Mouse (Mus musculus): Measurements from ENCODE around the gene Tmem145. TPM values are rescaled to one million over a fixed set of nuclear protein-coding genes. Genes with fewer than 3 reads are reported as not detected.
A peak's percentile ranks its signal among the peaks of the same experiment; 100 is the strongest.
"Not testable (repeated sequence)": the region's sequence is repeated elsewhere in the genome, so short reads cannot be mapped to it uniquely, and the experiment has no call there.

Tmem145 gene
- polyA plus RNA-seq, 1 experiment from 2014 or later: 14.1 TPM

DNA sequence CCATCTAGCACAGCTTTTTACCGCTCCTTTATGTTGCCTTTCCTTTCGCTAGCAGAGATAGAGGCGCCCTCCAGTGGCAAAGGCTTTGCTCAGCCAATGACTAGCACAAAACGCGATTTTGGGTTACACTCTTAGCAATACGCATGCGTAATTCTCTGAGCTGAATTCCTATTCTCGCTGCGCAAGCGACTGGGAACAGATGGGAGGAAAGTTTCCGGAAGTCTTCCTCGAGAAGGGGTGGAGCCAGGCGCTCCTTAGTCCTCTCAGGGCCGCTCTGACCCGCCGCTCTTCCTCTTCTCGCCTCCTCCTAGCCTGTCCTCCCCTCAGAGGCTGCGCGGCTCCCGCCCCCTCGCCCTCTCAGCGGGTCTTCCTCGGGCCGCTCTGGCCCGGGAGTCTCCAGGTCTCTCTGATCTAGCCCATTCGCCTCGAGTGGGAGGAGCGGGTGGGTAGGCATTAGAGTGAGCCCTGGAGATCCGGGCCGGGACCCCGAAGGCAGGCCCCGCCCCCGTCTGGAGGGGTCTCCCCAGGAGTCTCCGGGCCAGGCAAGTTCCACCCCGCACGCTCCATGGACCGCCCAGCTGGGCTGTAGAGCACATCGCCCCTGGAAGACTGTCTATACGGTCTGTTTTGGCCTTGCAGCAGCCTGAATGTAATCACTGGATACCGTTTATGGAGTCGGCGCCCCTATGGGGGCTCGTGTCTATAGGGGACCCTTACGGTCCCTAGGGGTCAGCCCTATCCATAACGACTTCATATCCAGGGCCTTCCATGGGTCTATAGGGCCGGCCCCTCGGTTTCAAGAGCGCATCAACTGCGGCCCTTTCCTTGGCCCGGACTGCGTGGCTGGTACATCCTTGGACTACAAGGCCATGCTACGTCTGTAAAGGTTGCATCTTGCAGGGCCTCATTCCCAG is 10.9 kb downstream of the Tmem145 start, which contains the start of gene Megf8:
Gene Megf8, plus strand, starts transcription at position 633 of the 914 bp plus-strand sequence.
- H3K4me2 ChIP-seq: peak within 1 kb of the TSS; percentile 94
- H3K9me3 ChIP-seq (replicated peaks): no peaks in the 10 kb centered on the region
- WGBS: 1% methylated on average over 52 of the region's 52 CpGs
- peak within 1 kb of the TSS; percentile 67 for H3K4me3 ChIP-seq
- H3K36me3 ChIP-seq (ENCODE audit: poor library complexity, severe bottlenecking): no peaks in the 10 kb centered on the region; the same call in 1 of the 2 replicates
- peak; percentile 98 for ATAC-seq
- peaks cover 44% of the 10 kb centered on the region for H3K4me1 ChIP-seq
- peak within 1 kb of the TSS; percentile 83 for H3K9ac ChIP-seq
- H3K27me3 ChIP-seq: peaks cover 44% of the 10 kb centered on the region
- H3K27ac ChIP-seq: peak within 1 kb of the TSS; percentile 85

GRCm38 (mm10) chr7:25317446-25317999 is 11.6 kb downstream of the Tmem145 start:
- H3K36me3 ChIP-seq (ENCODE audit: poor library complexity, severe bottlenecking): no peaks in the 10 kb centered on the region; the same call in 1 of the 2 replicates
- peaks cover 49% of the 10 kb centered on the region for H3K4me1 ChIP-seq
- no peak; the same call in 1 of the 2 replicates for ATAC-seq
- no peaks in the 10 kb centered on the region for H3K9me3 ChIP-seq (replicated peaks)
- H3K9ac ChIP-seq: peak overlapping the region; percentile 83
- H3K4me2 ChIP-seq: peak overlapping the region; percentile 94
- peaks cover 37% of the 10 kb centered on the region for H3K27me3 ChIP-seq
- peak overlapping the region; percentile 67 for H3K4me3 ChIP-seq
- WGBS: 13% methylated on average over 21 of the region's 21 CpGs
- H3K27ac ChIP-seq: peak overlapping the region; percentile 85

GRCm38 (mm10) chr7:25322058-25322484 is 16.2 kb downstream of the Tmem145 start:
- H3K4me3 ChIP-seq: no peak overlapping the region
- peaks cover 4% of the 10 kb centered on the region for H3K36me3 ChIP-seq (ENCODE audit: poor library complexity, severe bottlenecking)
- H3K27ac ChIP-seq: peak overlapping the region; percentile 57
- H3K9me3 ChIP-seq (replicated peaks): no peaks in the 10 kb centered on the region
- H3K4me1 ChIP-seq: peaks cover 30% of the 10 kb centered on the region
- 5% methylated on average over 6 of the region's 6 CpGs for WGBS
- H3K9ac ChIP-seq: peak overlapping the region; percentile 30; the same call in 1 of the 2 replicates
- no peak for ATAC-seq
- H3K27me3 ChIP-seq: no peaks in the 10 kb centered on the region
- H3K4me2 ChIP-seq: peak overlapping the region; percentile 20

GRCm38 (mm10) chr7:25323219-25323618 is 17.3 kb downstream of the Tmem145 start:
- H3K4me3 ChIP-seq: no peak overlapping the region
- H3K36me3 ChIP-seq (ENCODE audit: poor library complexity, severe bottlenecking): peaks cover 14% of the 10 kb centered on the region
- no peak overlapping the region for H3K4me2 ChIP-seq
- no peaks in the 10 kb centered on the region for H3K27me3 ChIP-seq
- no peak for ATAC-seq
- H3K9me3 ChIP-seq (replicated peaks): no peaks in the 10 kb centered on the region
- H3K27ac ChIP-seq: no peak overlapping the region
- no peak overlapping the region for H3K9ac ChIP-seq
- WGBS: 87% methylated on average over 2 of the region's 2 CpGs
- peaks cover 19% of the 10 kb centered on the region for H3K4me1 ChIP-seq

DNA sequence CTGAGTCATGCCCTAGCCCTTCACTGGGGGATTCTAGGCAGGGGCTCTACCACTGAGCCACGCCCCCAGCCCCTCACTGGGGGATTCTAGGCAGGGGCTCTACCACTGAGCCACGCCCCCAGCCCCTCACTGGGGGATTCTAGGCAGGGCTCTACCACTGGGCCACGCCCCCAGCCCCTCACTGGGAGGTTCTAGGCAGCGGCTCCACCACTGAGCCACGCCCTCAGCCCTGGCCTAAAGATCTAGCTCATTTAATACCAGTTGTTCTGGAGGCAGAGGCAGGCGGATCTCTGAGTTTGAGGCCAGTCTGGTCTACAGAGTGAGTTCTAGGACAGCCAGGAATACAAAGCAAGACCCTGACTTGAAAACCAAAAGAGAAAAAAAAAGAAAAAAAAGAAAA is 19.5 kb downstream of the Tmem145 start:
- H3K4me2 ChIP-seq; H3K9me3 ChIP-seq (replicated peaks); H3K9ac ChIP-seq; H3K27me3 ChIP-seq; H3K4me3 ChIP-seq; ATAC-seq; H3K27ac ChIP-seq: not testable (repeated sequence)
- H3K4me1 ChIP-seq: peaks cover 14% of the 10 kb centered on the region
- WGBS: 85% methylated on average over 6 of the region's 6 CpGs
- peaks cover 30% of the 10 kb centered on the region for H3K36me3 ChIP-seq (ENCODE audit: poor library complexity, severe bottlenecking)

DNA sequence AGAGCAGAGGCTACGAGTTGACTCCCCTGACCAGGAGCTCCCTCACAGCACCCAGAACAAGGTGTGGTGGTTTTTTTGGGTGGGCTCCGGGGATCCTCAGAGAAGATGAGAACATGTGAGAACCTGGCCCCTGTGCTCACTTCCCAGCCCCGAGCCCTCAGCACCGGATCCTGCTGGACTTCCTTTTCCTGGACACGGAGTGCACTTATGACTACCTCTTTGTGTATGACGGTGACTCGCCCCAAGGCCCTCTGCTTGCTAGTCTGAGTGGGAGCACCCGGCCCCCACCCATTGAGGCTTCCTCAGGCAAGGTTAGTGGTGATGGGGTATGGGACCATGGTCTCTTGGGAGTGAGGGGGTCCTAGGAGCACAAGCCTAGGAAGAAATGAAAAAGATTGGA is 20.3 kb downstream of the Tmem145 start:
- Histone ChIP-seq H3K9me3 (replicated peaks) (no peaks in the 10 kb centered on the region), H3K36me3 (ENCODE audit: poor library complexity, severe bottlenecking) (peaks cover 38% of the 10 kb centered on the region), H3K27me3 (no peaks in the 10 kb centered on the region), H3K4me1 (peaks cover 10% of the 10 kb centered on the region), H3K4me2 (no peak overlapping the region), H3K9ac (no peak overlapping the region; the same call in 1 of the 2 replicates), H3K27ac (no peak overlapping the region), H3K4me3 (no peak overlapping the region)
- WGBS: 91% methylated on average over 8 of the region's 8 CpGs
- ATAC-seq: no peak

DNA sequence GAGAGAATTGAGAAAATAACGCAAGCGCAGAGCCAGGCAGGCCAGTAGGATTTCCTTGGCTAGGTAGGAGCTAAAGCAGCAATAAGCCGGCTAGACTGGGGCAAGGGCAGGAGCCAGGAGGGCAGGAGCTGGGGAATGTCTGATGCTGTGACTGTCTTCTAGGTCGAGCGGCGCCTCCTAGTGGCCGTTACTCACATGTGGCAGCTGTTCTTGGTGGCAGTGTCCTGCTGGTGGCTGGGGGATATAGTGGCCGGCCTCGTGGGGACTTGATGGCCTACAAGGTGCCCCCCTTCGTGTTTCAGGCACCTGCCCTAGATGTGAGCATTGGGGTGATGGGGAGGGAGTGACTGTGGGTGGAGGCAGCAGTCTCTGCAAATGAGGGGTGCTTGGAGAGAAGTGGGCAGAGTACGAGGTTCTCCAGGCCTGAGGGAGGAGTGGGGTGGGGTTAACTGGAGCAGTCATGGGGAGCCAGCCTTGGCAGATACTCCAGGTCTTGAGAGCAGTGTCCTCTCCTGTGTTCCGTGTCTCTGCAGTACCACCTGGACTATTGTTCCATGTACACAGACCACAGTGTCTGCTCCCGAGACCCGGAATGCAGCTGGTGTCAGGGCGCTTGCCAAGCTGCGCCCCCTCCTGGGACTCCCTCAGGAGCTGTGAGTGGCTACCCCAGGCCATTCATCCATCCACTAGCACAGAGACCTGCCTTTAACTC is 27.8 kb downstream of the Tmem145 start:
- no peak overlapping the region for H3K9ac ChIP-seq
- WGBS: 39% methylated on average over 16 of the region's 16 CpGs
- no peaks in the 10 kb centered on the region for H3K4me1 ChIP-seq
- no peaks in the 10 kb centered on the region for H3K9me3 ChIP-seq (replicated peaks)
- ATAC-seq: 0 out of 2 replicates have a peak, but pooled peaks have one; percentile 69
- no peaks in the 10 kb centered on the region for H3K27me3 ChIP-seq
- H3K4me3 ChIP-seq: no peak overlapping the region
- H3K27ac ChIP-seq: no peak overlapping the region
- no peak overlapping the region for H3K4me2 ChIP-seq
- H3K36me3 ChIP-seq (ENCODE audit: poor library complexity, severe bottlenecking): peaks cover 70% of the 10 kb centered on the region

- 86% methylated on average over 12 of the region's 12 CpGs for WGBS
- no peak overlapping the region for H3K9ac ChIP-seq
- no peaks in the 10 kb centered on the region for H3K9me3 ChIP-seq (replicated peaks)
- no peak overlapping the region for H3K4me2 ChIP-seq
- no peak for ATAC-seq
- H3K27ac ChIP-seq: no peak overlapping the region
- H3K4me1 ChIP-seq: no peaks in the 10 kb centered on the region
- H3K36me3 ChIP-seq (ENCODE audit: poor library complexity, severe bottlenecking): peaks cover 72% of the 10 kb centered on the region
- H3K27me3 ChIP-seq: no peaks in the 10 kb centered on the region
- H3K4me3 ChIP-seq: no peak overlapping the region
These were observed 28.6 kb downstream of the Tmem145 start for GRCm38 (mm10) chr7:25334472-25334871.

- peaks cover 82% of the 10 kb centered on the region for H3K36me3 ChIP-seq (ENCODE audit: poor library complexity, severe bottlenecking)
These were observed 33.4 kb downstream of the Tmem145 start for GRCm38 (mm10) chr7:25339329-25339728.

GRCm38 (mm10) chr7:25341000-25341784 is 35.3 kb downstream of the Tmem145 start:
- Histone ChIP-seq H3K9ac (no peak overlapping the region), H3K9me3 (replicated peaks) (no peaks in the 10 kb centered on the region), H3K4me1 (0 out of 2 replicates have a peak, but pooled peaks cover 9% of the 10 kb centered on the region), H3K27ac (peak overlapping the region; percentile 32; the same call in 1 of the 2 replicates), H3K36me3 (ENCODE audit: poor library complexity, severe bottlenecking) (peaks cover 79% of the 10 kb centered on the region), H3K4me3 (no peak overlapping the region), H3K4me2 (no peak overlapping the region), H3K27me3 (no peaks in the 10 kb centered on the region)
- 71% methylated on average over 20 of the region's 20 CpGs for WGBS
- peak; percentile 69 for ATAC-seq

More at GRCm38 (mm10) chr7:25339329-25339728, 33.4 kb downstream of the Tmem145 start:
- WGBS: 92% methylated on average over 9 of the region's 9 CpGs
- Histone ChIP-seq H3K4me3 (no peak overlapping the region), H3K27me3 (no peaks in the 10 kb centered on the region), H3K9ac (no peak overlapping the region), H3K9me3 (replicated peaks) (no peaks in the 10 kb centered on the region), H3K4me2 (no peak overlapping the region), H3K27ac (no peak overlapping the region), H3K4me1 (0 out of 2 replicates have a peak, but pooled peaks cover 9% of the 10 kb centered on the region)
- ATAC-seq: no peak

DNA sequence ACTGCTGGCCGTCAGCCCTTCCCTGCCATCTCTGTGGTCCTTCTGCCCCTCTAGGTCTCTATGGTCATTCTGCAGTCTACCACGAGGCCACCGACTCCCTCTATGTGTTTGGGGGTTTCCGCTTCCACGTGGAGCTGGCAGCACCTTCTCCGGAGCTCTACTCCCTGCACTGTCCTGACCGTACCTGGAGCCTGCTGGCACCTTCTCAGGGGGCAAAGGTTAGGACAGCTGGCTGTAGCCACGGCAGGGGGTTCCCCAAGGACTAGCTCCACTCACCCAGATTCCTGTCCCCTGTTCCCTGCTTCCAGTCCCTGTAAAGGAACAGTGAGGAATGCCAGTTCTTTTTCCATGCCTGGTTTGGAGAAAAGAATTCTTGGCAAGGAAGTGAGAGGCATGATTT is 43.0 kb downstream of the Tmem145 start:
- Histone ChIP-seq H3K4me3 (no peak overlapping the region), H3K36me3 (ENCODE audit: poor library complexity, severe bottlenecking) (peaks cover 90% of the 10 kb centered on the region), H3K4me1 (no peaks in the 10 kb centered on the region), H3K27ac (no peak overlapping the region), H3K27me3 (no peaks in the 10 kb centered on the region), H3K9ac (no peak overlapping the region), H3K9me3 (replicated peaks) (0 out of 2 replicates have a peak, but pooled peaks cover 4% of the 10 kb centered on the region), H3K4me2 (no peak overlapping the region)
- 83% methylated on average over 8 of the region's 8 CpGs for whole genome bisulfite sequencing
- no peak for ATAC-seq

Data from forebrain, embryonic 13.5 days (tissue).